In the genomic region with DNA sequence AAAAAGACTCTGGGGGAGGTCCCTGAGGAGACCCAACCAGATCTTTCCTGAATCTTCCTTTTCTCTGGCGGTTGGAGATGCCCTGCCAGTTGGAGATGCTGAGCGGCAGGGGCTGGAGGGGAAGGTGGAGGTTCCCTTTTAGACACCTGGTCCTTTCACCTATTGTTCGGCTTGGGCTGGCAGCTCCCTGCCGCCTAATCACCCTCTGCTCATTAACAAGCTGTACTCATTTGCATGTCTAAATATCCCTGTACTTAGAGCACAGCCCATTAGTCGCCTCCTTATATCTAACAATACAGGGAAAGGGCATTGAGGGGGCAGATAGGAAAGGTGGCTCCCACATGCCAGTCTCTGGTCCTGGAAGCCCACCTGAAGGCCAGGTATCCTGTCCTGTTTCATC, we compare ENCODE assay signal across 8 mouse cellular contexts. TPM values are rescaled to one million over a fixed set of nuclear protein-coding genes. Genes with fewer than 3 reads are reported as not detected.
DNase-seq lines count a peak whose midpoint lies in the region; ATAC-seq and TF ChIP-seq lines count a peak whose summit lies in the region.

No protein-coding gene starts in this region.

- DNase-seq in heart, postnatal 0 days (ENCODE audit: low spot score), result no peak
- DNase-seq in heart, adult 9 months (ENCODE audit: low spot score in 2 of 2), result no peak
- DNase-seq in retina, postnatal 1 day, result peak; percentile 61
- no peak for DNase-seq in retina, embryonic 14.5 days (ENCODE audit: low spot score)
- DNase-seq in forebrain, postnatal 0 days, result no peak
- DNase-seq in left cerebral cortex, adult 8-10 months (ENCODE audit: low spot score in 2 of 2), result no peak
- no peak for DNase-seq in embryo, embryonic 10.5 days (ENCODE audit: low spot score)

- no peak overlapping the region for H3K4me2 ChIP-seq in heart, postnatal 0 days (ENCODE audit: low read depth, low read length)
- peak overlapping the region; percentile 38 for H3K4me2 ChIP-seq in forebrain, postnatal 0 days (ENCODE audit: low read depth)
- peak overlapping the region; percentile 41 for H3K4me2 ChIP-seq in neural tube, embryonic 15.5 days

- TF ChIP-seq EP300 in heart, postnatal 0 days (IDR thresholded peaks at IDR 0.05; ENCODE audit: low read depth), result no peak

- no peak for ATAC-seq in heart, postnatal 0 days (ENCODE audit: insufficient read depth, low read depth)
- ATAC-seq in forebrain, postnatal 0 days, result peak; percentile 19
- ATAC-seq in neural tube, embryonic 15.5 days (ENCODE audit: low FRiP score), result no peak

- peaks cover 5% of the 10 kb centered on the region for H3K4me1 ChIP-seq in heart, postnatal 0 days (ENCODE audit: control insufficient read depth, insufficient read depth)
- H3K4me1 ChIP-seq in forebrain, postnatal 0 days (ENCODE audit: insufficient read depth), result peaks cover 12% of the 10 kb centered on the region; the same call in 1 of the 2 replicates
- peaks cover 26% of the 10 kb centered on the region for H3K4me1 ChIP-seq in neural tube, embryonic 15.5 days

- no peak overlapping the region for H3K4me3 ChIP-seq in heart, postnatal 0 days (ENCODE audit: low read depth, low read length)
- no peak overlapping the region for H3K4me3 ChIP-seq in forebrain, postnatal 0 days (ENCODE audit: low read depth, low read length)
- H3K4me3 ChIP-seq in neural tube, embryonic 15.5 days (replicated peaks), result no peak overlapping the region

- peak overlapping the region; percentile 72 for H3K27ac ChIP-seq in heart, postnatal 0 days (ENCODE audit: low read depth)
- peak overlapping the region; percentile 64 for H3K27ac ChIP-seq in forebrain, postnatal 0 days (ENCODE audit: low read depth, low read length)
- H3K27ac ChIP-seq in neural tube, embryonic 15.5 days (replicated peaks), result peak overlapping the region; percentile 80

- 83% methylated on average over 5 of the region's 5 CpGs for WGBS in heart, postnatal 0 days
- WGBS in forebrain, postnatal 0 days, result 17% methylated on average over 5 of the region's 5 CpGs
- 24% methylated on average over 5 of the region's 5 CpGs for WGBS in neural tube, embryonic 15.5 days

- no peak overlapping the region for H3K9ac ChIP-seq in heart, postnatal 0 days (replicated peaks; ENCODE audit: low read depth, low read length)
- peak overlapping the region; percentile 19; the same call in 1 of the 2 replicates for H3K9ac ChIP-seq in forebrain, postnatal 0 days
- no peak overlapping the region for H3K9ac ChIP-seq in neural tube, embryonic 15.5 days (replicated peaks)

- no peaks in the 10 kb centered on the region for H3K36me3 ChIP-seq in heart, postnatal 0 days (replicated peaks; ENCODE audit: control insufficient read depth, insufficient read depth, low read length)
- no peaks in the 10 kb centered on the region for H3K36me3 ChIP-seq in forebrain, postnatal 0 days (ENCODE audit: insufficient read depth)
- H3K36me3 ChIP-seq in neural tube, embryonic 15.5 days, result no peaks in the 10 kb centered on the region

- no peaks in the 10 kb centered on the region for H3K27me3 ChIP-seq in heart, postnatal 0 days (ENCODE audit: control insufficient read depth, insufficient read depth, low read length)
- H3K27me3 ChIP-seq in forebrain, postnatal 0 days (ENCODE audit: insufficient read depth, low read length), result no peaks in the 10 kb centered on the region
- no peaks in the 10 kb centered on the region; the same call in 1 of the 2 replicates for H3K27me3 ChIP-seq in neural tube, embryonic 15.5 days (replicated peaks)

- no peaks in the 10 kb centered on the region for H3K9me3 ChIP-seq in heart, postnatal 0 days (replicated peaks; ENCODE audit: control insufficient read depth, low read length)
- H3K9me3 ChIP-seq in forebrain, postnatal 0 days (ENCODE audit: low read length), result no peaks in the 10 kb centered on the region
- no peaks in the 10 kb centered on the region for H3K9me3 ChIP-seq in neural tube, embryonic 15.5 days (replicated peaks)

- no peak for TF ChIP-seq CTCF in heart, postnatal 0 days (IDR thresholded peaks at IDR 0.05; ENCODE audit: low read depth)
- TF ChIP-seq CTCF in forebrain, postnatal 0 days (IDR thresholded peaks at IDR 0.05; ENCODE audit: low read depth), result no peak

RNA-seq across cellular contexts. Expression of gene Lyrm9, which starts 34.3 kb away (rescaled TPM):
- 6.9 TPM in 2 replicates for total RNA-seq in heart, postnatal 0 days (2014; rRNA removed; ENCODE audit: low replicate concordance)
- polyA plus RNA-seq in heart, postnatal 0 days (2015; fragmentation: Nextera tagmentation; extraction: Ambion mirVana), result 47.0 and 51.7 TPM in 2 replicates
- total RNA-seq in forebrain, postnatal 0 days (2014; rRNA removed), result 24.4 and 40.2 TPM in 2 replicates
- polyA plus RNA-seq in forebrain, postnatal 0 days (2015; fragmentation: Nextera tagmentation; extraction: Ambion mirVana), result 37.8 and 41.5 TPM in 2 replicates
- 34.0 and 42.0 TPM in 2 replicates for polyA plus RNA-seq in neural tube, embryonic 15.5 days (2015; fragmentation: Nextera tagmentation; extraction: Ambion mirVana)
- 10 to 100 TPM; 29.1 to 37.1 (median 31.8) TPM for total RNA-seq in left cerebral cortex, adult 8-10 months (2022)

RNA-seq across cellular contexts. Expression of gene Ccnq, which starts 40.5 kb away (rescaled TPM):
- total RNA-seq in heart, postnatal 0 days (2014; rRNA removed; ENCODE audit: low replicate concordance), result 43.9 and 58.6 TPM in 2 replicates
- 31.0 and 32.3 TPM in 2 replicates for polyA plus RNA-seq in heart, postnatal 0 days (2015; fragmentation: Nextera tagmentation; extraction: Ambion mirVana)
- 28.3 and 30.7 TPM in 2 replicates for total RNA-seq in forebrain, postnatal 0 days (2014; rRNA removed)
- 31.8 and 33.1 TPM in 2 replicates for polyA plus RNA-seq in forebrain, postnatal 0 days (2015; fragmentation: Nextera tagmentation; extraction: Ambion mirVana)
- polyA plus RNA-seq in neural tube, embryonic 15.5 days (2015; fragmentation: Nextera tagmentation; extraction: Ambion mirVana), result 31.2 and 32.2 TPM in 2 replicates
- 10 to 100 TPM; 17.3 to 23.0 (median 21.9) TPM for total RNA-seq in left cerebral cortex, adult 8-10 months (2022)
